Mouse (Mus musculus) spleen, adult 18-20 months (tissue): ENCODE results near the gene Batf.
A peak's percentile ranks its signal among the peaks of the same experiment; 100 is the strongest.

Experiments used
- DNase-seq, 2 experiments: peaks; one replicate each; pipeline ENCODE4 v3.0.0; 2022; ENCODE audit warnings: mixed read lengths in 2 of 2

Gene Batf

GRCm38 (mm10) chr12:85728181-85728580 is 41.7 kb downstream of the Batf start:
- DNase-seq = no peak

DNA sequence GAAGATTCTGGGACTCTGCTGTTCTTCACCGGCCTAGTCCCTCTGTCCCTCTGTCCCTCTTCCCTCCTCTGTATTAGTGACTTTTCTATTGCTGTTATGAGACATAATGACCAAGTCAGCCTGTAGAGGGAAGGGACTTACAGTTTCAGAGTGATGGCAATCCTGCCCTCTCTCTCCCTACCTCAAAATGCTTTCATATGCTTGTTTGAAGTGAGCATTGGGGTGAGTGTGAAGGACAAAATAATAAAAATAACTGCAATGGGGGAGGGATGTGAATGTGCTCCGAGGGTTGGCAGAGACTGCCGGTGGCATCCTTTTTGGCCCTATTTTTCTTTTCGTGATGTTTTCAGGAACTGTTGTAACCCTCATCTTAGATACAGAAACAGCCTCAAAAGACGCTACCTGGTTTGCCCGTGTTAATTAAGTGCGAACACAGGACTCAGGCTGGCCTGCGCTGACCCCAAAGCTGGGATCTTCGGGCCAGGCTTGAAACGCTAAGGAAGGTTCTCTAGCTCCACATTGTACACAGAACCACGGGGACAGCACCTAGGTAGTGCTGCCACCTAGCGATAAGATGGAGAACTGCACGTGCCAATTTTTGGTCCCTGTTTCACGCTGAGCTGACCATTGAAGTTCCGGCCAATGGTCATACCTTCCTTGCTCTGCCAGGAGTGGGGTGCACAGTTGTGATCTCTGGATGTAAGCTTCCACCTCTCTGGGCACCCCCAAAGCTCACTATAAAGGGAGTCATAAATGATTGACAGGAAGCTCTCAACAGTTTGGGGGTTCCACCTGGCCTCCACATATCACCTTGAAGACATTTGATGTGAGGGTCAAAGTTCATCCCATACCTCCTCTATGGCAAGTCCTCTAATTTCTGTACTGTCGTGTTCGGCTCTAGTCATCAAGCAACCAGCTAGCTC is 42.8 kb downstream of the Batf start:
- peak; percentile 28 to 68 for DNase-seq

GRCm38 (mm10) chr12:85729945-85730290 is 43.4 kb downstream of the Batf start:
- no peak for DNase-seq

- DNase-seq = no peak
These were observed 49.7 kb downstream of the Batf start for GRCm38 (mm10) chr12:85736203-85736602.

GRCm38 (mm10) chr12:85736960-85737359 is 50.5 kb downstream of the Batf start:
- DNase-seq = no peak

DNA sequence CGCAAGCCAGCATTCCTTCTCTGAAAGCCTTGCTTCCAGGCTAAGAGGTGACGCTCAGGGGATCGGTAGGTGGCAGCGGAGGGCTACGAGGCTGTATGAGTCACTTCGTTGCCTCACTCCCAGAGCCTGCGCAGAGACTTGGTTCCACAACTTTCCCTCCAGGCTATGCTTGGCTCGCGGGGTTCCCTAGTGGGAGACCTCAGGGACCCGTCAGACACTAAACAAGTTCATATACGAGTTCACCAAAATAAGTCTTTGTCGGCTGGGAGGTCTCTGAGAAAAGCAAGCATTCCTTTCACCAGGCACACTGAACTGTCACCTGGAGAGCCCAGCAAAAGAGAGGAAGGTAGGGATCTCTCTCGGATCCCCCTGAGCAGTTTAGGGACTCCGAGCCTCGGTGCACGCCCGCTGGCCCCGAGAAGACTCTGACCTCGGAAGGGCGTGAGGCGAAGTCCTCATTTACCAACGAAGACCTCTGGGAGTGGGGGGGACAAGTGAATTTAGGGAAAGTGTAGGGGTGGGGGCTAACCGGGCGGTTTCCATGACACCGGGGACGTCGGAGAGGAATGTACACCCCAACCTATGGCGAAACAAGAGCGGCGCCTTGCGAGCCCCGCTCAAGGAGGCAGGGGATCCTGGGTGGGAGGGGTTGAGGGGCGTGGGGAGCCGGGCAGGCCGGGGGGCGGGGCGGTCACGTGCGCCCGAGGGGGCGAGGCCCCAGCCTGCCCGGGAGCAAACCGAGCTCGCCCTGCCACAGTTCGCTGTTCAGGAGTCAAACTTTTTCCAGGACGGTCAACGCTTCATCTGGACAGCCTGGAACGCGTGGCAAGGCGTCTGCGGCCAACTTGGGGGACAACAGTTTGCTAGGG is 59.6 kb downstream of the Batf start, which contains the start of gene Flvcr2:
TSS of gene Flvcr2 (plus strand) at position 713 of the 869 bp plus-strand sequence.
- DNase-seq = peak; percentile 23 to 55

GRCm38 (mm10) chr12:85746696-85747219 is 60.3 kb downstream of the Batf start:
- no peak for DNase-seq

DNA sequence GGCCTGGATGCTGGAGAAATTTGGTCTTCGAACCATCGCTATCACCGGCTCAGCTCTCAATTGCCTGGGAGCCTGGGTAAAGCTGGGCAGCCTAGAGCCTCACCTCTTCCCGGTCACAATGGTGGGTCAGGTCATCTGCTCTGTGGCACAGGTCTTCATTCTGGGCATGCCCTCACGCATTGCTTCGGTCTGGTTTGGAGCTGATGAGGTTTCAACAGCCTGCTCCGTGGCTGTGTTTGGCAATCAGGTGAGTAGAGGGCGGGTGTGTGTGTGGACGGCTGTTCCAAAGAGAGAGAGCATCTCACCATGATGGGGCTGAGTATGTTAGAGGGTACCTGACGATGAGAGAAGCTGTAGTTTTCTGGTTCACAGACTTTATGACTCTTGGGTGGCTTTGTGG is 60.9 kb downstream of the Batf start:
- DNase-seq = no peak

DNA sequence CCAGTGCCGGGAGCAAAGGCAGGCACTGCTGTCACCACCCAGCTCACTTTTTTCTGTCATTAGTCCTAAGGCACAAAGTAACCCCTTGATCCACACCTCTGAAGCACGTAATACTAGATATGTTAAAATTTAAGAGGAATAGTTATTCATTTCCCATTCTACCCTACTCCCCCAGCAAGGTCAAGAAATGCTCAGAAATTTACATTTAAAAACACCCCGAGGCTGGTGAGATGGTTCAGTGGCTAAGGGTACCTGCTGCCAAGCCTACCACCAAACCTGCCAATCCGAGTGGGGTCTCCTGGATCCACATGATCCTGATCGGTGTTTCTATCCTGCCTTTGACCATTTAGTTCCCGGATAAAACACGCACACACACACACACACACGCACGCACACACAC is 63.4 kb downstream of the Batf start:
- no peak for DNase-seq

GRCm38 (mm10) chr12:85752116-85752515 is 65.6 kb downstream of the Batf start:
- no peak for DNase-seq

- no peak for DNase-seq
These were observed 66.8 kb downstream of the Batf start for GRCm38 (mm10) chr12:85753223-85753622.

- no peak for DNase-seq
These were observed 68.3 kb downstream of the Batf start for GRCm38 (mm10) chr12:85754611-85755265.

DNA sequence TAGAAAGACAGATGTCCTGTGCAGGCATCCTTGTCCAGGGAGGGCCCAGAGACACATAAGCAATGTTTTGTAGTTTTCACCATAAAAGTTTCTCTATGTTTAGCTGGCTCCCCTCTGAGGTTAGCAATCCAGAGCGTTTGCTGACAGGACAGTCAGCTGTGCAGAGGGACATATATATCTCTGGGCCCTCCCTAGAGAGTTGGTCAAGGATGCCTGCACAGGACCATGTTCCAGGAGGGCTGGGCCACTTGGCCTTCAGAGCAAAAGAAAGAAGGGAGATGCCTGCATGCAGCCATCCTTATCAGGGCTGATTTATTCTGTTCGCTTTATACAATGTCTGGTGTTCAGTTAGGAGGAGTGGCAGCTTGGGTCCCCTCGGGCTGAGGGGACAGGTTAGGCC is 70.0 kb downstream of the Batf start:
- no peak for DNase-seq

- no peak for DNase-seq
These were observed 70.6 kb downstream of the Batf start for GRCm38 (mm10) chr12:85757074-85757473.
